Mouse (Mus musculus) heart, embryonic 15.5 days (tissue): ENCODE measurements at regions not wholly inside any gene's neighbourhood (a gene's known extent, or its start where the extent isn't known, plus 50 kb on each side); places are given as distances from the start of the nearest gene placed in this dataset.

Source experiments
- ATAC-seq: fragments of 200-750 bp; cut with Nextera tagmentation; replicated peaks from 2 replicates; pipeline ENCODE4 v1.8.0; 2017; ENCODE audit warnings: low read depth, moderate TSS enrichment; ENCODE audit not compliant: insufficient number of reproducible peaks, insufficient read depth, low FRiP score
- H3K27ac ChIP-seq: fragments of 300-500 bp; sonication (generic); 2 replicates; pipeline ENCODE4 v1.5.1; 2015; ENCODE audit warnings: mild to moderate bottlenecking, inconsistent platforms
- H3K27me3 ChIP-seq: fragments of 300-500 bp; sonication (generic); 2 replicates; pipeline ENCODE4 v1.6.1; 2015; ENCODE audit warnings: inconsistent platforms
- H3K36me3 ChIP-seq: fragments of 300-500 bp; sonication (generic); 2 replicates; pipeline ENCODE4 v1.6.1; 2015; ENCODE audit warnings: mild to moderate bottlenecking, inconsistent platforms
- H3K4me1 ChIP-seq: fragments of 300-500 bp; sonication (generic); replicated peaks from 2 replicates; pipeline ENCODE4 v1.6.1; 2015; ENCODE audit warnings: inconsistent platforms
- H3K4me2 ChIP-seq: fragments of 300-500 bp; sonication (generic); 2 replicates; pipeline ENCODE4 v1.6.1; 2015; ENCODE audit warnings: inconsistent platforms, mild to moderate bottlenecking, moderate library complexity
- H3K4me3 ChIP-seq: fragments of 300-500 bp; sonication (generic); 2 replicates; pipeline ENCODE4 v1.5.1; 2015; ENCODE audit warnings: mild to moderate bottlenecking, inconsistent platforms
- H3K9ac ChIP-seq: fragments of 300-500 bp; sonication (generic); 2 replicates; pipeline ENCODE4 v1.6.1; 2015; ENCODE audit warnings: mild to moderate bottlenecking, inconsistent platforms
- H3K9me3 ChIP-seq: fragments of 300-500 bp; sonication (generic); replicated peaks from 2 replicates; pipeline ENCODE4 v1.6.1; 2016; ENCODE audit warnings: inconsistent platforms
- WGBS: fragments of 180-500 bp; shearing (Covaris S2); methylation state at CpG from one replicate; pipeline ENCODE4 v1.1.7; 2015; ENCODE audit warnings: mixed read lengths; 5-methylcytosine and 5-hydroxymethylcytosine counted together

DNA sequence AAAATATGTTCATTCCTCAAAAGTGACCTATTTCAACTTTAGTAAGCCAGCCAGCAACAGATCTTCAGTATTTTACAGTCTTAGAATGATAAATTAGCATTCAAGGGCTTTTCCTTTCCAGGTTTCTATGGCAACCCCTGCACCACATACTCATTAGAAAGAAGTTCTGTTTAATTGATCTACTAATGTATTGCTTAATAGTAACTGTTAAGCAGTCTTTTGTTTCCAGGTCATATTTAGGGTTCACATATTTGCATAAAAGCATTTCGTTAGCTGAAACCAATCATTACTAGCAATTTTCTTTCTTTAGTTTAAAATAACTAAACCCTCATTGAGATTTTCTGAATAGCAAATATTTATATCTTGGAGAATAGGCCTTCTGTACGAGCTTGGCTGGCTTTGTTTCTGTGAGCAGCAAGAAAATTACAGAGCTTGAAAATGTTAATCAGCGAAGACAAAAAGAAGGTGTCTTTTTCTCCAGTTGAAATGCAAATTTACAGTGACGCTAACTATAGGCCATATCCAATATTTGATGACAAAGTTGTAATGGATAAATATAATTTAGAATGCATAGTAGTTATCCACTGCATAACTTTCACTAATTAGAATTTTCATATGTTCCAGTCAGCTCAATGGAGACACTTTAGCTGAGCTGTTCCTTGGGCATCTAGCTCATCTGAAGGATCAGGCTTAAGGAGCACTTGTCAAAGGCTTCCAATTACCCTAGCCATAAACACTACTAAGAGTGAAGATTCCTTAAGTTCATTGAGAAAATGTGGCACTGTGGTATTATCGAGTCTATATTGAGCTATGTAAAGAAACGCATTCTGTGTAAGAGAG is 473.5 kb upstream of the Itga1 start:
- no peaks in the 10 kb centered on the region for H3K4me1 ChIP-seq
- H3K27ac ChIP-seq = no peak overlapping the region
- H3K36me3 ChIP-seq = no peaks in the 10 kb centered on the region
- no peaks in the 10 kb centered on the region for H3K9me3 ChIP-seq
- H3K4me3 ChIP-seq = no peak overlapping the region
- 82% methylated on average over 6 of the region's 6 CpGs for WGBS
- H3K4me2 ChIP-seq = no peak overlapping the region
- no peak for ATAC-seq
- H3K9ac ChIP-seq = no peak overlapping the region
- H3K27me3 ChIP-seq = no peaks in the 10 kb centered on the region

DNA sequence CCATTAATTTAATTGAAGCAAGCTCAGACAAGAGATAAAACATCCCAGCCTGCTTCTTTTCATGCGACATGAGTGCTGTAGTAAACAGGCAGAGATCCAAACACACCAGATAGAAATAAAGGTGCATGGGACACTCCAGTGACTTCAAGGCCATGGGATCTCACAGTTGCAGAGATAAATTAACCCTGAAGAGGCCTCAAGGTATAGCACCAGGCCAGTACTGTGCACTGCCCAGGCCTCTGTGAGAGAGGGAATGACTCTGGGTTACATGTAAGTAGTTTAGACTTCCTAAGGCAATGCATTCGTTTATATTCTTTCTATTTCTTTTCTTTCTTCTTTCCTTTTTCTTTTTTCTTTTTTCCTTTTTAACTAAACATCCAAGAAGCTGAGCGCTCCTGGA is 439.4 kb upstream of the Itga1 start:
- ATAC-seq = no peak
- no peaks in the 10 kb centered on the region for H3K36me3 ChIP-seq
- no peak overlapping the region for H3K4me3 ChIP-seq
- 76% methylated on average over 3 of the region's 3 CpGs for WGBS
- no peaks in the 10 kb centered on the region for H3K27me3 ChIP-seq
- H3K9me3 ChIP-seq = no peaks in the 10 kb centered on the region
- H3K4me1 ChIP-seq = no peaks in the 10 kb centered on the region
- H3K4me2 ChIP-seq = no peak overlapping the region
- H3K27ac ChIP-seq = no peak overlapping the region
- H3K9ac ChIP-seq = no peak overlapping the region

DNA sequence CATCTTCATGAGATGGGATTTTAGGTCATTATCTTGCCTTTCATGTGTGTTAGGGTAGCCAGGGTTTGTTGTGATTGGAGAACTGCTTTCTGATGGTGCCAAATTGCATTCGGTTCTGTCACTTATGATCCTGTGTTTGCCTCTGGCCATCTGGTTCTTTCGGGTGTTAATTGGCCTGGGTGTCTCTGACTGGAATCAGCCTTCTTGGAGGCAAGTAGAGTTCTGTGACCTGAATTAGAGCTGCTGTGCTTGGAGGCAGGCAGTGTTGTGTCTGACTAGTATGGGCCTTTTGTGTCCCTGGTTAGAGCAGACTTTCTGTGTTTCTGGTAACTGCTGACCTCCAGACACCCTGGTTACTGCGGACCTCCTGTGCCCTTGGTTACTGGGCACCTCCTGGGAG is 434.1 kb upstream of the Itga1 start:
- H3K36me3 ChIP-seq = no peaks in the 10 kb centered on the region
- H3K4me1 ChIP-seq = no peaks in the 10 kb centered on the region
- no peak for ATAC-seq
- H3K9me3 ChIP-seq = no peaks in the 10 kb centered on the region
- 76% methylated on average over 3 of the region's 3 CpGs for WGBS
- H3K27me3 ChIP-seq = no peaks in the 10 kb centered on the region
- H3K27ac ChIP-seq = no peak overlapping the region
- H3K9ac ChIP-seq = no peak overlapping the region
- no peak overlapping the region for H3K4me3 ChIP-seq
- no peak overlapping the region for H3K4me2 ChIP-seq

DNA sequence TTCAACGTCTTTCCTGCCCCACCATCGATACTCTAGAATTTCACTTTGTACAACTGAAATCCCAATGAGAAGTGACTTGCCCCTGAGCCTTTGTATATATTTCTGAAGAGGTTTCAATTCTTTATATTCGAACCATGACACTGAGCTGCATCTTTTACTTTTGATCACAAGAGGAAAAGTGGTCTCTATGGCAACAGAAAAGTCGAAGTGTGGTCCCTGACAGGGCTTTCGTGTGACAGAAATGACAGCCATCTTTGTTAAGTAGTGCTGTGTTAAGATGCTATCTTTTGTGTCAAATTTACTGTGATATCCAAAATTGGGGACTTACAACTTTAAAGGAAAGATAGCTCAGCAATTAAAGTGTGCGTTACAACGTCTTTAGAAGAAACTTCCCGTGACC is 412.1 kb upstream of the Itga1 start:
- Histone ChIP-seq H3K9ac (no peak overlapping the region), H3K36me3 (no peaks in the 10 kb centered on the region), H3K27ac (no peak overlapping the region), H3K4me2 (no peak overlapping the region), H3K4me1 (no peaks in the 10 kb centered on the region), H3K9me3 (no peaks in the 10 kb centered on the region), H3K4me3 (no peak overlapping the region), H3K27me3 (no peaks in the 10 kb centered on the region)
- 71% methylated on average over 8 of the region's 8 CpGs for WGBS
- ATAC-seq = no peak

DNA sequence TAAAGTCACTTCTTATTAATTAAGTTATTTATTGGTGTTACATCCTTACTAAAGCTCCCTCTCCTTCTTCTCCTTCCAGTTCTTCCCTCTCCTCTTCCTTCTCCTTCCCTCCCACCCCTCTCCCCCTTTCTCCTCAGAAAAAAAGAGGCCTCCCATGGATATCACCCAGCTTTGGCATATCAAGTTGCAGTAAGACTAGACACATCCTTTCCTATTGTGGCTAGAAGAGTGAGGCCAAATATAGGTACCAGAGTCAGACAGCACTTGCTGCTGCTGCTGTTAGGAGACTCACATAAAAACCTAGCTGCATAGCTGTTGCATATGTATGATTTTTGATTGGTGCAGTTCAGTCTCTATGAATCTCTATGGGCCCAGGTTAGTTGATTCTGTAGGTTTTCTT is 410.4 kb upstream of the Itga1 start:
- H3K4me1 ChIP-seq = no peaks in the 10 kb centered on the region

DNA sequence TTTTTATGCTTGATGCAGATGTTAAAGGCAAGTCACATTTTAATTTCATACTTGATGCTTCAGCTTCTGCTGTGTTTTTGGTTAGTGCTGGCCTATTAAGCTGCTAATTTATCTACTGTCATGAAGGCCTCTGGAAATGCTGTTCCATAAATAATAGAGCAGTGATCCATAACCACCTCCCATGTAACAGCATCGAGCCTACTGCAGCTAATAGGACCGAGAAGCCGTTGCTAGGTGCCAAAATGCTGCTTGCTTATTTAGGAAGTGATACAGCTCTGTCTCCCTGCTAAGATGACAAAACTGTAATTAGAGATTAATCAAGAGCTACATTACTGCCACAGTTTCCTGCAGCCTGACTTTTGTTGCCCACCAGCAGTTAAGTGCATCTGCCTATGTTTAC is 406.9 kb upstream of the Itga1 start:
- H3K9me3 ChIP-seq = no peaks in the 10 kb centered on the region

More for the DNA sequence above, 410.4 kb upstream of the Itga1 start:
- no peaks in the 10 kb centered on the region for H3K9me3 ChIP-seq
- no peak overlapping the region for H3K27ac ChIP-seq
- H3K9ac ChIP-seq = no peak overlapping the region
- ATAC-seq = no peak
- no peak overlapping the region for H3K4me3 ChIP-seq
- H3K4me2 ChIP-seq = no peak overlapping the region
- H3K36me3 ChIP-seq = no peaks in the 10 kb centered on the region
- no peaks in the 10 kb centered on the region for H3K27me3 ChIP-seq

DNA sequence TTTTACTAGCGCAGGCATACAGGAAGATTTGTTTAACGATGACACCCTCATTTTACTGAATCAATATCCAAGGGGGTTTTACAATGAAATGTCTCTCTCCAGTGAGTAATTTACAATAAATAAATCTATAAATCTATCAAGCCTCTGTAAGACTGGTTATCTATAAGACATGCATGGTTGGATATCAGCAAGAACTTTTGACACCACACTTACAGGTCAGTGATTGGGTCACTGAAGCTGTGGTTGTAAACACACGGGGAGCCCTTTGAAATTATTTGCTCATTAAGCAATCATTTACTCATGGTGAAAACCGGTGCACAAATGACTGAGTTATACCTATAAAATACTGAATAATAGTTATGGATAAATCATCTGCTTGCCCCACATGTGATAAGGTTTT is 392.6 kb upstream of the Itga1 start:
- Histone ChIP-seq H3K9ac (no peak overlapping the region), H3K4me3 (no peak overlapping the region), H3K4me2 (no peak overlapping the region), H3K27me3 (no peaks in the 10 kb centered on the region), H3K36me3 (no peaks in the 10 kb centered on the region), H3K27ac (no peak overlapping the region), H3K4me1 (no peaks in the 10 kb centered on the region), H3K9me3 (no peaks in the 10 kb centered on the region)
- WGBS = 76% methylated on average over 4 of the region's 4 CpGs
- ATAC-seq = no peak

More for the DNA sequence above, 406.9 kb upstream of the Itga1 start:
- 77% methylated on average over 3 of the region's 3 CpGs for WGBS
- no peaks in the 10 kb centered on the region for H3K4me1 ChIP-seq
- no peaks in the 10 kb centered on the region for H3K27me3 ChIP-seq
- no peak overlapping the region for H3K9ac ChIP-seq
- H3K4me2 ChIP-seq = no peak overlapping the region
- H3K36me3 ChIP-seq = no peaks in the 10 kb centered on the region
- no peak for ATAC-seq
- no peak overlapping the region for H3K27ac ChIP-seq
- H3K4me3 ChIP-seq = no peak overlapping the region

DNA sequence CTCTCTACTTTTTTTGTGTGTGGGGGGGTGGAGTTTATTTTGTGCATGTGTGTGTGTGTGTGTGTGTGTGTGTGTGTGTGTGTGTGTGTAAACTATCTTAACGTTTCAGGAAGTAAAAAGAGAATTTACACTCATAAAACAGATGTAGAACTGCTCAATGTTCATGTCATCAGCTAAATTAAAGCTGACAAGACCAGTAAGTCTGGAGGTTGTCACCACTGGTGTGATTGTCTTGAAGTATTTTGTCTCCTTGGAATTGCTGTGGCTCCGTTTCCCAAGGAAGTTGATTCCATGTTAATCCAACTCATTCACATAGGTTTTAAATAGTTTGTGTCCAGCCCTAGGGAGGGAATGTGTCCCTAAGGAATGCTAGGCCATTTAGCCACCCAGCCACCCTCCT is 374.1 kb upstream of the Itga1 start:
- WGBS = 20% methylated on average over 2 of the region's 2 CpGs
- H3K27me3 ChIP-seq = no peaks in the 10 kb centered on the region
- no peaks in the 10 kb centered on the region for H3K4me1 ChIP-seq
- no peak overlapping the region for H3K9ac ChIP-seq
- H3K36me3 ChIP-seq = no peaks in the 10 kb centered on the region
- no peak overlapping the region for H3K4me2 ChIP-seq
- ATAC-seq = no peak
- H3K9me3 ChIP-seq = no peaks in the 10 kb centered on the region
- H3K27ac ChIP-seq = no peak overlapping the region
- no peak overlapping the region for H3K4me3 ChIP-seq

DNA sequence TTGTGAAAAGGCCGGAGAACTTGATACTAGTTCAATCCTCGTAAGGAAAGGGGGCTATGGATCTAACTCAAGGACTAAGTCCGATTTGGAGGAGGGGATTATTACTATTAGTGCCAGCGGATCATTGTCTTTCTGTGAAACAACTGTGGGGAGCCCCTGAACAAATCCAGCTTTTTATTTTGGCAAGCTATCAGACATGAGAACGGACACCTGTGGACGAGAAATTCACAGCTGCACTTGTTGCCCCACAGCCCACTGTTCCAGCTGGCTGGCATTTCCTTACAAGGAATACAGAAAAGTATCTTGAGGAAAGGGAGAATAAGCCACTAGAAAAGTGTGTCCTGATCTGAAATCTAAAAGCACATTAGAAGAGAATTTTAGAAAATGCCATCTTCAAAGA is 363.9 kb upstream of the Itga1 start:
- ATAC-seq = no peak
- Histone ChIP-seq H3K27me3 (no peaks in the 10 kb centered on the region), H3K4me3 (no peak overlapping the region), H3K36me3 (no peaks in the 10 kb centered on the region), H3K4me2 (no peak overlapping the region), H3K9ac (no peak overlapping the region), H3K4me1 (no peaks in the 10 kb centered on the region), H3K27ac (no peak overlapping the region), H3K9me3 (no peaks in the 10 kb centered on the region)
- 79% methylated on average over 6 of the region's 6 CpGs for WGBS

DNA sequence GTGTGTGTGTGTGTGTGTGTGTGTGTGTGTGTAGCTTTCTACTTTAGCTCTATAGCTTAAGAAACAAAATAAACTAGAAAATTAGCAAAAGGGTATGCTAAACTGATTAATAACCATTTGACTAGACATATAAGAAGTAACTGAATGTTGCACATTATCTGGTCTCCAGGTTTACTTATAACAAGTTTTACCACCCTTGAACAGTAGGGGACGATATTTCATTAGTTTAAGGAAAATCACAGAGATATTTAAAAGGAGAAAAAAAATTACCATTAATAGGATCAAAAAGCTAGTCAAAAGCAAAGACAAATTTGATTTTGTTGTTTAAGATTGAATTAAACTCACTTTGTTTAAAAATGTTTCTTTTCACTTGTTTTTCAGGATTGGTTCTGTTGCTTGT is 349.5 kb upstream of the Itga1 start:
- Histone ChIP-seq H3K27me3 (no peaks in the 10 kb centered on the region), H3K9me3 (no peaks in the 10 kb centered on the region), H3K9ac (no peak overlapping the region), H3K36me3 (no peaks in the 10 kb centered on the region), H3K27ac (no peak overlapping the region), H3K4me2 (no peak overlapping the region), H3K4me3 (no peak overlapping the region), H3K4me1 (no peaks in the 10 kb centered on the region)
- no peak for ATAC-seq
- WGBS = 14% methylated on average over 1 of the region's 1 CpGs

DNA sequence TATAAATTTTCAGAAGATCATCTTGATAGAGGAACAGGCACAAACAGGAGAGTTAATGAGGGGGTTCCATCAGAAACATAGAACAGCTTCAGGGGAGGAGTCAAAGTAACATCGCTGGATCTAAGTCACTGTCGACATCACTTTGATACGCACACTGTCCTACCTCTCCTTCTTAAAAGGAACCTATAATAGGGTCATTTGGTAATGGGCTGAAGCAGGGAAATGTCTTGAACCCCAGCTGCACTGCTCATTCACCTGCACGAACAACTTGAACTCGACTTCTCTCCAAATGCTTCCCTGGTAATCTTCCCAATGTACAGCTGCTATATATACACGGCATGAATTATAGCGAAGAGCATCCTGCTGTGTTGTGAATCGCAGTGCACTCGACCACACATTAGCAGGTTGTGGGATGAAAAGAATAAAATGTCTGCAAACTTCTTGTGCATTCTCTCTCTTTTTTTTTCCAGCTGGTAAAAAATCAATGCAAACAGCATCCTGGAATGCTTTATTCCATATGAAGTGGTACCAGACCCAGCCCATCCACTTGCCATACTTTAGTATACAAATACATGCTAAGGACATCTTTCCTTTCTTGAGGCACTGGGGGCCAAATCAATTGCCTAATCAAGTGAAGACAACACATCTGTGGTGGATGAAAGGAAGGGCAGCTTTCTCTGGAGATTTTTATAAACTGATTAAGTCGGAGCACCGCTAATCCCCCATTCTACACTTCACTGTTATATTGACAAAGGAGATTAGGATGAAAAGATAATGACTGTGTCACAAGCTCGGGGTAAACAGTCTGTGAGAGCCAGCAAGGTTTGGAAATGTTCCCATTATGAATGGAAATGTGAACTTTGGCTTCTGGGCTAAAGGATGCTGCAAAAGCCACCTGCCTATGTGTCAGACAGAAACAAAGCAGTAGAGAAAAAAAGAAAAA is 325.6 kb upstream of the Itga1 start:
- WGBS = 69% methylated on average over 12 of the region's 12 CpGs
- H3K9ac ChIP-seq = no peak overlapping the region
- no peaks in the 10 kb centered on the region for H3K27me3 ChIP-seq
- H3K36me3 ChIP-seq = no peaks in the 10 kb centered on the region
- H3K9me3 ChIP-seq = no peaks in the 10 kb centered on the region
- no peaks in the 10 kb centered on the region for H3K4me1 ChIP-seq
- H3K4me2 ChIP-seq = no peak overlapping the region
- no peak overlapping the region for H3K4me3 ChIP-seq
- H3K27ac ChIP-seq = no peak overlapping the region
- ATAC-seq = no peak
